Mouse (Mus musculus): ENCODE measurements at regions not wholly inside any gene's neighbourhood (a gene's known extent, or its start where the extent isn't known, plus 50 kb on each side); places are given as distances from the start of the nearest gene placed in this dataset.
A peak's percentile ranks its signal among the peaks of the same experiment; 100 is the strongest.

- no peak overlapping the region for H3K4me3 ChIP-seq
- no peak overlapping the region for H3K27ac ChIP-seq (ENCODE audit: poor library complexity, severe bottlenecking)
- no peaks in the 10 kb centered on the region for H3K4me1 ChIP-seq (replicated peaks)
- no peaks in the 10 kb centered on the region for H3K36me3 ChIP-seq
- WGBS = 82% methylated on average over 4 of the region's 4 CpGs
- H3K9ac ChIP-seq = no peak overlapping the region
- no peak overlapping the region for H3K4me2 ChIP-seq
- ATAC-seq (ENCODE audit: insufficient number of reproducible peaks, low FRiP score) = no peak
- no peaks in the 10 kb centered on the region for H3K9me3 ChIP-seq (replicated peaks)
- no peaks in the 10 kb centered on the region for H3K27me3 ChIP-seq (replicated peaks)
Measured at GRCm38 (mm10) chr1:12334186-12334585, 920.3 kb downstream of the A830018L16Rik start.

GRCm38 (mm10) chr1:12344726-12345438, 931.0 kb downstream of the A830018L16Rik start:
- no peaks in the 10 kb centered on the region for H3K27me3 ChIP-seq (replicated peaks)
- no peak for ATAC-seq (ENCODE audit: insufficient number of reproducible peaks, low FRiP score)

GRCm38 (mm10) chr1:12345439-12345819, 931.5 kb downstream of the A830018L16Rik start:
- Histone ChIP-seq H3K4me2 (no peak overlapping the region), H3K9ac (no peak overlapping the region), H3K27ac (ENCODE audit: poor library complexity, severe bottlenecking) (no peak overlapping the region), H3K27me3 (replicated peaks) (no peaks in the 10 kb centered on the region), H3K4me3 (no peak overlapping the region), H3K36me3 (no peaks in the 10 kb centered on the region), H3K9me3 (replicated peaks) (no peaks in the 10 kb centered on the region), H3K4me1 (replicated peaks) (no peaks in the 10 kb centered on the region)
- 59% methylated on average over 3 of the region's 3 CpGs for WGBS
- no peak for ATAC-seq (ENCODE audit: insufficient number of reproducible peaks, low FRiP score)

More at GRCm38 (mm10) chr1:12344726-12345438, 931.0 kb downstream of the A830018L16Rik start:
- H3K27ac ChIP-seq (ENCODE audit: poor library complexity, severe bottlenecking) = no peak overlapping the region
- H3K36me3 ChIP-seq = no peaks in the 10 kb centered on the region
- H3K9me3 ChIP-seq (replicated peaks) = no peaks in the 10 kb centered on the region
- H3K4me1 ChIP-seq (replicated peaks) = no peaks in the 10 kb centered on the region
- H3K4me3 ChIP-seq = no peak overlapping the region
- no peak overlapping the region for H3K9ac ChIP-seq
- no peak overlapping the region for H3K4me2 ChIP-seq
- 48% methylated on average over 10 of the region's 10 CpGs for WGBS

GRCm38 (mm10) chr1:12354531-12354930, 940.6 kb downstream of the A830018L16Rik start:
- H3K27me3 ChIP-seq (replicated peaks) = no peaks in the 10 kb centered on the region
- peaks cover 4% of the 10 kb centered on the region for H3K9me3 ChIP-seq (replicated peaks)
- no peak overlapping the region for H3K4me2 ChIP-seq
- H3K4me1 ChIP-seq (replicated peaks) = no peaks in the 10 kb centered on the region
- H3K36me3 ChIP-seq = no peaks in the 10 kb centered on the region
- no peak overlapping the region for H3K27ac ChIP-seq (ENCODE audit: poor library complexity, severe bottlenecking)
- no peak for ATAC-seq (ENCODE audit: insufficient number of reproducible peaks, low FRiP score)
- no peak overlapping the region for H3K4me3 ChIP-seq
- H3K9ac ChIP-seq = no peak overlapping the region

GRCm38 (mm10) chr1:12367872-12368271, 954.0 kb downstream of the A830018L16Rik start:
- Histone ChIP-seq H3K27ac (ENCODE audit: poor library complexity, severe bottlenecking) (no peak overlapping the region), H3K9me3 (replicated peaks) (0 out of 2 replicates have a peak, but pooled peaks cover 4% of the 10 kb centered on the region), H3K4me3 (no peak overlapping the region), H3K36me3 (no peaks in the 10 kb centered on the region), H3K4me1 (replicated peaks) (no peaks in the 10 kb centered on the region), H3K4me2 (no peak overlapping the region), H3K27me3 (replicated peaks) (no peaks in the 10 kb centered on the region), H3K9ac (no peak overlapping the region)
- WGBS = 88% methylated on average over 6 of the region's 6 CpGs
- no peak for ATAC-seq (ENCODE audit: insufficient number of reproducible peaks, low FRiP score)

GRCm38 (mm10) chr1:12372968-12373367, 959.1 kb downstream of the A830018L16Rik start:
- Histone ChIP-seq H3K9ac (no peak overlapping the region), H3K27me3 (replicated peaks) (no peaks in the 10 kb centered on the region), H3K27ac (ENCODE audit: poor library complexity, severe bottlenecking) (no peak overlapping the region), H3K4me1 (replicated peaks) (no peaks in the 10 kb centered on the region), H3K9me3 (replicated peaks) (0 out of 2 replicates have a peak, but pooled peaks cover 4% of the 10 kb centered on the region), H3K4me2 (no peak overlapping the region), H3K4me3 (no peak overlapping the region), H3K36me3 (no peaks in the 10 kb centered on the region)
- ATAC-seq (ENCODE audit: insufficient number of reproducible peaks, low FRiP score) = no peak

GRCm38 (mm10) chr1:12398146-12398884, 984.4 kb downstream of the A830018L16Rik start:
- H3K9ac ChIP-seq = no peak overlapping the region
- no peaks in the 10 kb centered on the region for H3K36me3 ChIP-seq
- H3K27ac ChIP-seq (ENCODE audit: poor library complexity, severe bottlenecking) = peak overlapping the region; percentile 54
- H3K4me1 ChIP-seq (replicated peaks) = peaks cover 8% of the 10 kb centered on the region; the same call in 1 of the 2 replicates
- no peaks in the 10 kb centered on the region for H3K27me3 ChIP-seq (replicated peaks)
- 0 out of 2 replicates have a peak, but pooled peaks cover 4% of the 10 kb centered on the region for H3K9me3 ChIP-seq (replicated peaks)
- no peak overlapping the region for H3K4me2 ChIP-seq
- no peak overlapping the region for H3K4me3 ChIP-seq
- 16% methylated on average over 7 of the region's 7 CpGs for WGBS
- ATAC-seq (ENCODE audit: insufficient number of reproducible peaks, low FRiP score) = 0 out of 2 replicates have a peak, but pooled peaks have one; percentile 51

GRCm38 (mm10) chr1:12405391-12406270, 991.7 kb downstream of the A830018L16Rik start:
- no peak overlapping the region for H3K4me3 ChIP-seq
- peak; percentile 85 for ATAC-seq (ENCODE audit: insufficient number of reproducible peaks, low FRiP score)
- no peaks in the 10 kb centered on the region for H3K9me3 ChIP-seq (replicated peaks)
- WGBS = 26% methylated on average over 4 of the region's 4 CpGs
- no peaks in the 10 kb centered on the region for H3K27me3 ChIP-seq (replicated peaks)
- H3K4me1 ChIP-seq (replicated peaks) = peaks cover 13% of the 10 kb centered on the region
- H3K27ac ChIP-seq (ENCODE audit: poor library complexity, severe bottlenecking) = peak overlapping the region; percentile 70
- no peak overlapping the region for H3K9ac ChIP-seq
- H3K36me3 ChIP-seq = no peaks in the 10 kb centered on the region
- H3K4me2 ChIP-seq = no peak overlapping the region

GRCm38 (mm10) chr1:12409738-12410523, 996.0 kb downstream of the A830018L16Rik start:
- Histone ChIP-seq H3K4me3 (no peak overlapping the region), H3K4me1 (replicated peaks) (peaks cover 13% of the 10 kb centered on the region), H3K36me3 (no peaks in the 10 kb centered on the region), H3K9me3 (replicated peaks) (no peaks in the 10 kb centered on the region), H3K4me2 (no peak overlapping the region), H3K27me3 (replicated peaks) (no peaks in the 10 kb centered on the region), H3K27ac (ENCODE audit: poor library complexity, severe bottlenecking) (no peak overlapping the region), H3K9ac (no peak overlapping the region)
- no peak for ATAC-seq (ENCODE audit: insufficient number of reproducible peaks, low FRiP score)
- 73% methylated on average over 6 of the region's 6 CpGs for WGBS

GRCm38 (mm10) chr1:12410524-12410886, 996.6 kb downstream of the A830018L16Rik start:
- Histone ChIP-seq H3K4me1 (replicated peaks) (peaks cover 11% of the 10 kb centered on the region), H3K4me3 (no peak overlapping the region), H3K9me3 (replicated peaks) (no peaks in the 10 kb centered on the region), H3K9ac (no peak overlapping the region), H3K36me3 (no peaks in the 10 kb centered on the region), H3K27me3 (replicated peaks) (no peaks in the 10 kb centered on the region), H3K4me2 (no peak overlapping the region), H3K27ac (ENCODE audit: poor library complexity, severe bottlenecking) (no peak overlapping the region)
- ATAC-seq (ENCODE audit: insufficient number of reproducible peaks, low FRiP score) = no peak

Data from heart, embryonic 12.5 days (tissue).